Mouse (Mus musculus) MEL (cell line): ENCODE measurements around the gene Bag3. TPM values are rescaled to one million over a fixed set of nuclear protein-coding genes. Genes with fewer than 3 reads are reported as not detected.

Source experiments
- DNase-seq: peaks from one replicate; pipeline ENCODE4 v3.0.0; 2011; ENCODE audit warnings: low read depth, low spot score
- H3K27ac ChIP-seq: 2 replicates; pipeline ENCODE4 v1.5.1; 2012; ENCODE audit warnings: low read depth, mild to moderate bottlenecking, control low read depth, low read length, moderate library complexity; ENCODE audit not compliant: control insufficient read depth
- H3K27me3 ChIP-seq, 2 experiments: fragments of 150-350 bp in 1 of 2; sonication (generic) in 1 of 2; 2 replicates each; pipeline ENCODE4 v1.6.1; 2012; ENCODE audit warnings: low read length in 2 of 2, mild to moderate bottlenecking in 2 of 2, improper control_type of control experiment in 1 of 2, moderate library complexity in 1 of 2; ENCODE audit not compliant: insufficient read depth in 2 of 2, control insufficient read depth in 1 of 2
- H3K36me3 ChIP-seq, 2 experiments: 2 replicates each; pipeline ENCODE4 v1.6.1; 2012 to 2014; ENCODE audit warnings: low read length in 2 of 2, improper control_type of control experiment in 1 of 2, inconsistent platforms in 1 of 2, mild to moderate bottlenecking in 1 of 2; ENCODE audit not compliant: insufficient read depth in 2 of 2, control insufficient read depth in 1 of 2
- H3K4me1 ChIP-seq, 2 experiments: fragments of 150-350 bp in 1 of 2; sonication (generic) in 1 of 2; 2 replicates each; pipeline ENCODE4 v1.6.1; 2012; ENCODE audit warnings: low read length in 2 of 2, improper control_type of control experiment in 1 of 2, mild to moderate bottlenecking in 1 of 2; ENCODE audit not compliant: insufficient read depth in 2 of 2, control insufficient read depth in 1 of 2
- H3K4me3 ChIP-seq, 2 experiments: fragments of 150-350 bp in 1 of 2; sonication (generic) in 1 of 2; 2 replicates each; pipeline ENCODE4 v1.5.1; 2012; ENCODE audit warnings: low read depth in 2 of 2, low read length in 2 of 2, mild to moderate bottlenecking in 2 of 2, moderate library complexity in 2 of 2, control low read depth in 1 of 2, improper control_type of control experiment in 1 of 2; ENCODE audit not compliant: control insufficient read depth in 1 of 2, insufficient read depth in 1 of 2
- H3K79me2 ChIP-seq: 2 replicates; pipeline ENCODE4 v1.6.1; 2012; ENCODE audit warnings: mild to moderate bottlenecking, low read length, moderate library complexity; ENCODE audit not compliant: control insufficient read depth, poor library complexity, insufficient read depth
- H3K9ac ChIP-seq: 2 replicates; pipeline ENCODE4 v1.6.1; 2012; ENCODE audit warnings: low read depth, mild to moderate bottlenecking, control low read depth, low read length, moderate library complexity; ENCODE audit not compliant: control insufficient read depth, poor library complexity, severe bottlenecking
- H3K9me3 ChIP-seq: fragments of 150-350 bp; sonication (generic); replicated peaks from 2 replicates; pipeline ENCODE4 v1.6.1; 2012; ENCODE audit warnings: mild to moderate bottlenecking, low read length, improper control_type of control experiment, moderate library complexity; ENCODE audit not compliant: insufficient read depth
- CHD1 ChIP-seq: IDR thresholded peaks from 2 replicates; pipeline ENCODE4 v1.6.1; 2012; ENCODE audit warnings: low read depth, mild to moderate bottlenecking, inconsistent platforms, low read length, improper control_type of control experiment
- CTCF ChIP-seq, 3 experiments: IDR thresholded peaks in 2 of 3; conservative IDR thresholded peaks in 1 of 3; 2 replicates each; pipeline ENCODE4 v1.5.1; 2011 to 2012; ENCODE audit warnings: low read length in 3 of 3, low read depth in 2 of 3, mild to moderate bottlenecking in 2 of 3, improper control_type of control experiment in 1 of 3, inconsistent platforms in 1 of 3, mixed read lengths in 1 of 3, moderate library complexity in 1 of 3; ENCODE audit not compliant: control insufficient read depth in 1 of 3, insufficient read depth in 1 of 3, poor library complexity in 1 of 3, severe bottlenecking in 1 of 3
- E2F4 ChIP-seq: IDR thresholded peaks from 2 replicates; pipeline ENCODE4 v1.6.1; 2011; ENCODE audit warnings: low read depth, low read length, improper control_type of control experiment, borderline replicate concordance
- ETS1 ChIP-seq: IDR thresholded peaks from 2 replicates; pipeline ENCODE4 v1.6.1; 2012; ENCODE audit warnings: low read depth, mild to moderate bottlenecking, inconsistent platforms, low read length, improper control_type of control experiment, moderate library complexity
- MAZ ChIP-seq: IDR thresholded peaks from 2 replicates; pipeline ENCODE4 v1.6.1; 2012; ENCODE audit warnings: low read depth, mild to moderate bottlenecking, inconsistent platforms, low read length, improper control_type of control experiment
- MEF2A ChIP-seq: IDR thresholded peaks from 2 replicates; pipeline ENCODE4 v1.6.1; 2014; ENCODE audit warnings: low read depth, mild to moderate bottlenecking, inconsistent platforms, low read length, improper control_type of control experiment; ENCODE audit not compliant: poor library complexity, insufficient replicate concordance, severe bottlenecking; ENCODE audit errors: extremely low read depth
- MXI1 ChIP-seq: IDR thresholded peaks from 2 replicates; pipeline ENCODE4 v1.6.1; 2011; ENCODE audit warnings: mild to moderate bottlenecking, low read depth, low read length, improper control_type of control experiment
- POLR2A ChIP-seq, 2 experiments: IDR thresholded peaks; 2 replicates each; pipeline ENCODE4 v1.6.1; 2011 to 2012; ENCODE audit warnings: low read length in 2 of 2, mild to moderate bottlenecking in 2 of 2, control low read depth in 1 of 2, improper control_type of control experiment in 1 of 2, low read depth in 1 of 2, moderate library complexity in 1 of 2; ENCODE audit not compliant: control insufficient read depth in 1 of 2, insufficient read depth in 1 of 2, poor library complexity in 1 of 2
- POLR2AphosphoS2 ChIP-seq: IDR thresholded peaks from 2 replicates; pipeline ENCODE4 v1.6.1; 2011; ENCODE audit warnings: low read length, improper control_type of control experiment
- POLR2AphosphoS5 ChIP-seq: IDR thresholded peaks from 2 replicates; pipeline ENCODE4 v1.6.1; 2012; ENCODE audit warnings: low read depth, borderline replicate concordance, mild to moderate bottlenecking, inconsistent platforms, low read length, moderate library complexity, mixed read lengths
- RAD21 ChIP-seq: IDR thresholded peaks from 2 replicates; pipeline ENCODE4 v1.6.1; 2011; ENCODE audit warnings: mild to moderate bottlenecking, low read depth, low read length, improper control_type of control experiment
- RCOR1 ChIP-seq: IDR thresholded peaks from 2 replicates; pipeline ENCODE4 v1.6.1; 2012; ENCODE audit warnings: low read depth, mild to moderate bottlenecking, inconsistent platforms, low read length, improper control_type of control experiment
- TAL1 ChIP-seq: IDR thresholded peaks from 2 replicates; pipeline ENCODE4 v1.6.1; 2012; ENCODE audit warnings: mild to moderate bottlenecking, inconsistent platforms, low read length, moderate library complexity, mixed read lengths
- TCF12 ChIP-seq: IDR thresholded peaks from 2 replicates; pipeline ENCODE4 v1.6.1; 2014; ENCODE audit warnings: low read depth, mild to moderate bottlenecking, inconsistent platforms, low read length, improper control_type of control experiment, moderate library complexity
- USF2 ChIP-seq, 2 experiments: IDR thresholded peaks; 2 replicates each; pipeline ENCODE4 v1.6.1; 2011 to 2012; ENCODE audit warnings: improper control_type of control experiment in 2 of 2, low read length in 2 of 2, borderline replicate concordance in 1 of 2, inconsistent platforms in 1 of 2, low read depth in 1 of 2, mild to moderate bottlenecking in 1 of 2; ENCODE audit not compliant: insufficient read depth in 1 of 2
- ZC3H11A ChIP-seq: IDR thresholded peaks from 2 replicates; pipeline ENCODE4 v1.6.1; 2012; ENCODE audit warnings: low read depth, mild to moderate bottlenecking, inconsistent platforms, low read length, improper control_type of control experiment
- ZKSCAN1 ChIP-seq: IDR thresholded peaks from 2 replicates; pipeline ENCODE4 v1.6.1; 2012; ENCODE audit warnings: low read depth, mild to moderate bottlenecking, inconsistent platforms, low read length, improper control_type of control experiment, moderate library complexity
- polyA plus RNA-seq, 2 experiments: library from polyadenylated mRNA; stranded (reverse) in 1 of 2; unstranded in 1 of 2; fragments of >175 nt in 1 of 2; fragments of >200 nt in 1 of 2; gene quantifications; 2 replicates each; pipeline versions ENCODE4 v1.2.1 to v1.2.4; 2012; ENCODE audit warnings: low replicate concordance in 2 of 2, low read depth in 1 of 2; ENCODE audit not compliant: insufficient read length in 2 of 2, insufficient read depth in 1 of 2, missing spikeins in 1 of 2
- total RNA-seq: library from RNA; depleted of rRNA; stranded (reverse); fragments of 300-350 nt; gene quantifications from 2 replicates; pipeline ENCODE4 v1.2.3, GENCODE M21; 2012

Bag3 gene
- total and polyA plus RNA-seq, 3 experiments = 5.1 to 13.4 TPM; not detected in 1

GRCm38 (mm10) chr7:128546031-128546430 lies 22.6 kb downstream of the Bag3 start:
- no peaks in the 10 kb centered on the region for H3K79me2 ChIP-seq
- H3K27me3 ChIP-seq = no peaks in the 10 kb centered on the region
- no peaks in the 10 kb centered on the region for H3K9me3 ChIP-seq
- no peak for DNase-seq
- no peaks in the 10 kb centered on the region for H3K4me1 ChIP-seq
- peaks cover 0 to 3% of the 10 kb centered on the region in 2 experiments; a peak in 2 of 4 replicates for H3K36me3 ChIP-seq
- H3K4me3 ChIP-seq = no peak overlapping the region
- H3K9ac ChIP-seq = no peak overlapping the region
- TF ChIP-seq RCOR1 = no peak
- no peak for TF ChIP-seq POLR2AphosphoS2
- no peak for TF ChIP-seq ZC3H11A
- TF ChIP-seq CHD1 = no peak
- TF ChIP-seq CTCF (IDR thresholded peaks at IDR 0.05 in 2 of 3, conservative IDR thresholded peaks at IDR 0.05 in 1 of 3; ENCODE audit: control insufficient read depth in 1 of 3, insufficient read depth in 1 of 3, low read depth in 2 of 3, low read length in 3 of 3, poor library complexity in 1 of 3, severe bottlenecking in 1 of 3) = no peak
- TF ChIP-seq ZKSCAN1 = no peak
- TF ChIP-seq MXI1 = no peak
- no peak for TF ChIP-seq RAD21
- TF ChIP-seq MAZ = no peak
- no peak for TF ChIP-seq TCF12
- H3K27ac ChIP-seq = no peak overlapping the region

DNA sequence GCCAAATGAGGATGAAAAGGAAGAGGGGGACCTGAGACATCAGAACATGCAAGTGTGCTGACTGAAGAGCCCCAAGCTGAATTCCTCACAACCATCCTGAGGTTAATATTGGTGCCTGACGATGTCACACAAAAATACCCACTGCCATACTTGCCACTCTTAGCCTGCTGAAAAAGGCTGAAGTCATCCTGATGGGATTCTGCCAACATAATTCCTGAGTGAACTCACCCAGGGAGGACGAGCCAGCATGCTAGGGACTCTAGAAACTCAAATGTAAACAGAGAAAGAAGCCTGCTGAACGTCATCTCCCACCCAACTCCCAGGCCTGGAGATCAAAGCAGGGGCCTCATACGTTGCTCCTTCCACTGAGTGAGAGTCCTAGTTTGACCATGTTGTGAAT lies 25.7 kb downstream of the Bag3 start:
- Histone ChIP-seq H3K36me3 (peaks cover under 1 to 1% of the 10 kb centered on the region in 2 experiments; a peak in 2 of 4 replicates), H3K27ac (no peak overlapping the region)

More for the DNA sequence above, 25.7 kb downstream of the Bag3 start:
- Histone ChIP-seq H3K9me3 (no peaks in the 10 kb centered on the region), H3K4me3 (no peak overlapping the region), H3K9ac (no peak overlapping the region), H3K27me3 (no peaks in the 10 kb centered on the region), H3K4me1 (no peaks in the 10 kb centered on the region), H3K79me2 (no peaks in the 10 kb centered on the region)
- DNase-seq = no peak
- TF ChIP-seq MXI1 = no peak
- no peak for TF ChIP-seq CTCF (IDR thresholded peaks at IDR 0.05 in 2 of 3, conservative IDR thresholded peaks at IDR 0.05 in 1 of 3; ENCODE audit: control insufficient read depth in 1 of 3, insufficient read depth in 1 of 3, low read depth in 2 of 3, low read length in 3 of 3, poor library complexity in 1 of 3, severe bottlenecking in 1 of 3)
- no peak for TF ChIP-seq MEF2A
- TF ChIP-seq USF2 (IDR thresholded peaks at IDR 0.05; ENCODE audit: borderline replicate concordance in 1 of 2, insufficient read depth in 1 of 2, low read depth in 1 of 2, low read length in 2 of 2) = no peak
- TF ChIP-seq CHD1 = no peak
- TF ChIP-seq POLR2A (IDR thresholded peaks at IDR 0.05; ENCODE audit: control insufficient read depth in 1 of 2, insufficient read depth in 1 of 2, low read depth in 1 of 2, low read length in 2 of 2, poor library complexity in 1 of 2) = no peak
- TF ChIP-seq POLR2AphosphoS5 = no peak
- TF ChIP-seq ETS1 = no peak
- no peak for TF ChIP-seq TAL1
- TF ChIP-seq ZC3H11A = no peak
- no peak for TF ChIP-seq E2F4
